Mouse (Mus musculus) c-Kit-positive CD71-positive TER-119-positive erythroid progenitor cells, embryonic 14.5 days (primary cell): ENCODE results near the gene Gm37240.

ENCODE experiments used
- DNase-seq: peaks from one replicate; pipeline ENCODE4 v3.0.0-alpha.2; 2013; ENCODE audit warnings: low spot score

The Gm37240 gene

DNA sequence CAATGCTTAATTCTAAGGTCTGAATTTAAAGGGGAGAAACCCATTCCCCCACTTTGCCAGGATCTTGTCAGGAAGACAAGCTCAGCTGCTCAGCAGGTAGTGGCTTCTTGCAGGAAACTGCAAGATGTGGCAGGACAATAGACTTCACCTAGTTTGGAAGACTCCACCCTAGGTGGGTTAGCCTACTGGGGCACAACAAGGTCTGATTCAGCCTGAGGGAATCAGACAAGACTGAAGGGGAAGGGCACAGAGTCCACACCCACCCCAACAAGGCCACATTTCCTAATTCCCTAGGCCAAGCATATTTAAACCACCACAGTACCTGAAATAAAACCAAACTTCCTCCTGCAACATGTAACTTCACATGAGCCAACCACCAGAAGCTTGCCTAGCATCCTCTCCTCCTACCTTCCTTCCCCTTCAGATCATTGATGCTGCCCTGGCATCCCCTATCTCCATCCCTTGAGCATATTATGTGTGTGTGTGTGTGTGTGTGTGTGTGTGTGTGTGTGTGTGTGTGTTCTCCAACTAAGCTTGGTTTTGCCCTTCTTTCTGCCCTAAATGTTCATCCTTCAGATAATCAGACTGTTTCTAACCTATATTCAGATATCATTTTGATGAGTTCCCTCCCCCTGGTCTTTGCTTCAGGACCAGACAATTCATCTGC lies 489.4 kb downstream of the Gm37240 start:
- no peak for DNase-seq

DNA sequence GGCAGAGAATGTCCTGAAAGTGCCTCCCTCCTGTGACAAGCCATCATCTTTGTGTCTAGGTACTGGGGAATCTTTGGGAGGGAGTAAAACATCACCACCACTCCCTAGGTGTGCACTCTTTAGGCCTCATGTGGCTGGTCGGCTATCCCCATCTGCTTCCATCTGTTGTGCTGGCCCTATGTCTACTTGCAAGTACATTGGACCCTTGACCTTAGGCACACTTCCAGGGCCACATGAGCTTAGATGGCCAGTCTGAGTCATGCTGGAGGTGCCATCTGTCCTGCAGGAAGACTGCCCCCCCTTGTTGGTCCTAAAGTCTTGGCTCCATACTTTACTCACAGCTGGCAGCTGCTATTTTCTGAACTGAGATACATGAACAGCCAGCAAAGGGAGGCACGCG lies 493.9 kb downstream of the Gm37240 start:
- DNase-seq = no peak

DNA sequence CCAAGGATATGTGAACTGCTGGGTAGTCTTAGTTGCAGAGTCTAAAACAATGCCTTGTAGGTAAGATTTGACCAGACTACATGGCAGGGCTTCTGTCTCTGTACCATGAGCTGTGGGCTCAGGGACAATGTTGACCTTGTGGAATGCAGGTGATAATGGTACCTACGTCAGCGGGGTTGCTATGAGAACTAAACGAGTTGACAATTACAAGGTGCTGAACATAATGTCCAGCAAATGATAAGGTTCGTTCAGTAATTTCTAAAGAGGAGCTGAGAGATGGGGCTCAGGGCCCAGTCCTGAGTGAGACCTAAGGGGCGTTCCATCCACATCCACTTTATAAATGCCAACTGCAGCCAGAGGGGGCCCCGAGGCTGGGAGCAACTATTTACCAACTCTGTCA lies 495.6 kb downstream of the Gm37240 start:
- DNase-seq = no peak

DNA sequence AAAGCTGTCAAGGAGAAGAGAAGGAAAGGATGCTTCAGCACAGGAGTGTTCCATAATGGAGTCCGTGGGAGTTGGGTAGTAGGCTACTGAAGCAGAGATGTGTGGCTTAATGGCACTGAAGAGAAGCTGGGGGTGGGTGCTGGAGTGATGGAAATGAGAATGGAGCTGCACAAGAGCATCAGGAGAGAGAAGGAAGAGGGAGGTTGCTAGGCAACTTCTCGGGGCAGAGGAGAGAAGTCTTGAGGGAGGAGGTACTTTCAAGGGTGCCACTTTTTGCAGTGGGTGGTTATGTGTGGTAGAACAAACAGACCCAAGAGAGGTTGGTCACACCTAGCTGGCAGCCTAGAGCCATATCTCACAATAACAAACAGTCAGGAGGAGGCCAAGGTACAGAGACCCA lies 496.2 kb downstream of the Gm37240 start:
- no peak for DNase-seq

DNA sequence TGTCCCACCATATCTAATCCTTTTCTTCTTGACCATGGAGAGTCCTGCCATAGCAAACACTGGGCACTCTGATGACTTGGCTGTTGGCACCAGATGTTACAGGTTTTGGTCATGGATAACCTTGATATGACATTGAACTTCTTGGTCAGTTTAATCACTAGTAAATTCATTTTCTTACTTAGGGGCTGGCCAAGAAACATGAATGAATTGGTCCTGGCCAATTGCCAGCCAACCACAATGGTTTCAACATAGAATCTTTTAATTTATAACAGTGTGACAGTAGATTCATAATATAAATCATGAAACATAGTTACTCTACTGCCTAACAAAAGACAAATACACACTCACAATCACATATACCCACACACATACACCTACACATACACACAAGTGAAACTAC lies 501.9 kb downstream of the Gm37240 start:
- no peak for DNase-seq

DNA sequence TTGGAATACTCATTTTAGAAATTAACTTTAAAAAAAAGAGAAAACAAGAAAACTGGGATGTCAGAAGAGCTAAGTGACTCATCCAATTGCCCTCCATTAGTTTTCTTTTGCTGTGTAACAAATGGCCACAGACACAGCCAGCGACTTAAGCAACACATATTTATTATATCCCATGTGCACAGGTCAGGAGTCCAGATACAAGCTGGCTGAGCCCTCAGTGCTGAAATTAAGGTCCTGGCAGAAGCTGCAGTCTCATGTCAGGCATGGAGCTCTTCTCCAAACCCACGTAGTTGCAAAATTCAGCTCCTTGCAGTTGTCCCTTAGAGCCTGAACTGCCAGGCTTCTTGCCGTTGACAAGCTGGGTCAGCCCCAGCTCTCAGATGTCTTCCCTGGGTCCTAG lies 504.0 kb downstream of the Gm37240 start:
- DNase-seq = no peak

DNA sequence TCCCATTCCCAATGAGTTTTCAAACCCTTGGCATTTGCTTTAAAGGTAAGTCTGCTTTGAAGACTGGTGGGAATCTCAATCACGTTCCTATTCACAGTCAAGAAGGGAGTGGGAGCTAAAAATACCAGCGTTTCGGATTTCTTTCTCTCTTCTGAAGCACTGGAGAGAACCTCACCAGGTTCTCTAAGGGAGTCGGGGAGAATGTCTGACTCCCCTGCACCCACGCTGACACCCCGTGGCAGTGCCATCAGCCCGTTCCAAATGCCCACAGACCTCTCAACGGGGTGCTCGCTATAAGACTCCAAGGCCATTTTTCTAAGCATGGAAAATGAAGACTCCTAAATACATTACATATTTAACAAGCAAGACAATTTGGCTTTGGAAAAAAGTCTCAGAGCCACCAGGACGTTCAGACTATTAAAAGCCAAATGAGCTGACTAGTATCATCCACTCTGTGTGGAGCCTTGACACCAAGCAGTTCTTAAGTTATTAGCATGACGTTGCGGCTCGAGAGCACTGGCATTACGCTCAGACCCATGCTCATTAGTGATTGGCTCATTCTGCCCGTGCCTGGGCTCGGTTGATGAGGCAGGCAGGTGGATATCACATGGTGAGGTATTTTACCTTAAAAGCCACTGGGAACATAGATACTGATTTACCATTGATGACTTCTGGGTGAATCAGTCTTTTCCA lies 508.5 kb downstream of the Gm37240 start:
- no peak for DNase-seq

DNA sequence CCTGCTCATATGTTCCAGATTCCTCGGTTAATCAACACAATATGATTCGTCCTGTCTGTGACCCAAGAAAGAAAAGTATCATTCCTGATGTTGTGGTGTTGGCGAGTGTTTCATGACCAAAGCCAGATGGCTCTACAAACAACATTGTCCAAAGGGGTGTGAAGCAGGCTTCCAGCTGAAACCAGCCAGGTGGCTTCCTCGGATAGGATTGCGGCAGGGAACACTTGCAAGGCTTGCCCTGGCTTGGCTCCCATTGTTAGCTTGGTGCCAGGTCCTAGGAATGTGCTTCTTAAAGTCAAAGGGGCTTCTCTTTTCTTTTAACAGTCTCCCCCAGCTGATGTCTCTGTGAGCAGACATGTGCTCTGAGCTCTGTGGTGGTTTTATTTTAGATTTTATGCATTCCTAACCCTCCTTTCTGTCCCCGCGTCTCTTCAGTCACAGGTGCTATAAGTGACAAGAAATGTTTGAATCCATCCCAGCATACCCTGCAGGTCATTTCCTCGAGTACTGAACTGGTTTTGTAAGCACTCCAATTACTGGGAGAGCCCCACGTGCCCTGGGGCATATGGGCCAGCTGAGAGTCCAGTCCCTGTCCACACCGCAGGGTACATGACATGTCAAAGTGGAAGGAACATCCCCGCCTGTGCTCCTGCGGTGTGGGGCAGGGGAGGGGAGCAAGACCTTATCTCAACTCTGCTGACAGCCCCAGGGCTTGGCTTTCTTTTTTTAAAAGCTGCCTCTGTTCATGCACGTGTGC lies 509.2 kb downstream of the Gm37240 start:
- DNase-seq = no peak

DNA sequence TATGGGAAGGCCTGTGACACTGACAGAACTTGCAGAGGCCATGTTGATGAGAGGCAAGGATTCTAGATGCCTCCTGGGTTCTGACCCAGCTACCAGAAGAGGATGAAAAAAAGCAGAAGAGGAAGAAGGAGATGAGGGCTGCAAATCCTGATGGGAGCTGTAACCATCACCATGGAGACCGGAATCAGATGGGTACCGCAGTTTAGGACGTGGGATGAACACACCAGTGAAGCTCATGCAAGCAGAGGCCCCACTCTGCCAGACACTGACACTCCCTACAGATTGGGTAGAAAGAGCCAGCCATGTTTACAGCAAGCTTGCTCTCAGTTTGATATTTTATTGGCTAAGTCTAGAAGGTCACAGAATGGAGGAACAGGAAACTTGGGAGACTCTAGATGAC lies 509.8 kb downstream of the Gm37240 start:
- no peak for DNase-seq

DNA sequence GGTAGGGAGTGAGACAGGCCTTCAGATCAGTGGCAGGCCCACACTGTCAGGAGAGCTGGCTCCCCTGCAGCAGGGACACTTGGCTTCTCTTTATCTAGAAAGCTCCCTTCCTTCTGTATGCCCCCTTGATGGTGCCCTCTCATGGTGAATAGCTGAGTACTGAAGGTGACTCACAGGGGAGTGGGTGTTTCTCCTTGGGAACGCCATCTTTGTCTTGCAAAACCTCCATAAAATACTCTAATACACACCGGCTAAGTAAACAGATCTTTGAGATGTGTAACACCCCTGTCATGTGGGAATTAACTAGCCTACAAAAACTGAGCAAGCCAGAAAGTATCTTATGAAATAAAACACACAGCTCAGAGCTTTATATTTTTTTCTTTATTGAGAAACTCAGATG lies 510.8 kb downstream of the Gm37240 start:
- DNase-seq = no peak

DNA sequence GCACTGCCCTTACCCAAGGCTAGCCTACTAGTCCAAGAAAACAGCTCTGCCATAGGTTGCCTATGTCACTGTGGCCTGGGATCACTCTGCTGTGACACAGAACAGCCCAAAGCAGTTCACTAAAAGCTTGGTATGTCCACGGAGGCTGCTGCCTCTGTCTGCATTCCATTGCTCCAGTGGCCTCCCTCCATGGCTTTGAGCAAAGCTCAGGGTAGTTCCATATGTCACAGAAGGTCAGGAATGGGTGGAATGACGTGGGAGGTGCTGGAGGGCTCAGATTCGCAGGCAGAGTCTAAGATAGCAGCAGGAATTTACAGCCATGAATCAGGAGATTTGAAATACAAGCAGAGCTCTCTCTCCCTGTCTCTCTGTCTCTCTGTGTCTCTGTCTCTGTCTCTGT lies 514.3 kb downstream of the Gm37240 start:
- DNase-seq = no peak

DNA sequence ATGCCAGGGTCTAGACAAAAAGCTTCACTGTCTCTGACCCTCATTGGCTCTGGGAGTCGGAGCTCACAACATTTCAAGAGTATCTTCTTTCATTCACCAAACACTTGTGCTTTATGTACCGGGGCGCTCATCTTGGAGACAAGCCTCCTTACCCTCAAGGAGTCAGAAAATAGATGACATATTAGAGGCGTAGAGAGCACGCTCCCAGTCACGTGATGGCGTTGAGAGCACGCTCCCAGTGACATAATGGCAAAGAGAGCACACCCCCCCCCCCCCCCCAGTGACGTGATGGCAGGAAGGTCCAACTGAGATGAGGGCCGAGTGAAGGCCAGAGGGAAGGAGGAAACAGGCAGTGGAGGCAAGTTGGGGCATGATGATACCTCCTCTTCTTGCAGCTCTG lies 517.5 kb downstream of the Gm37240 start:
- DNase-seq = no peak

DNA sequence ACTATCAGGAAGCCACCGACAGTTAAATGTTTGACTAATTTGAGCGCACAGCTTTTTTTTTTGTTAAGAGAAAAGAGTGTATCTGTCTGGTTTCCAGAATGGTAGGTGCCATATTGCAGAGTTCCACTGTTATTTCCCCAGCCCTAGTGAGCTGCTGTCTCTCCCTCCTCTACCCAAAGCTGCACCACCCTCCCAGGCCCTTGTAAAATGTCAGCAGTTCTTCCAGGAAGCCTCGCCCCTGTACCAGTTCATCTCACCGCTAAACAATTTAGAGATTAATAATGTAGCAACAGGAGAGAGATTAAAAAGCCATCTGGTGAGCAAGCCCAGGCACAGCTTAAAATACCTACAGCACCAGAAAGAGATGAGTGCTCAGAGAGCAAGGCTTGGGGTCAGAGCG lies 518.2 kb downstream of the Gm37240 start:
- DNase-seq = no peak

DNA sequence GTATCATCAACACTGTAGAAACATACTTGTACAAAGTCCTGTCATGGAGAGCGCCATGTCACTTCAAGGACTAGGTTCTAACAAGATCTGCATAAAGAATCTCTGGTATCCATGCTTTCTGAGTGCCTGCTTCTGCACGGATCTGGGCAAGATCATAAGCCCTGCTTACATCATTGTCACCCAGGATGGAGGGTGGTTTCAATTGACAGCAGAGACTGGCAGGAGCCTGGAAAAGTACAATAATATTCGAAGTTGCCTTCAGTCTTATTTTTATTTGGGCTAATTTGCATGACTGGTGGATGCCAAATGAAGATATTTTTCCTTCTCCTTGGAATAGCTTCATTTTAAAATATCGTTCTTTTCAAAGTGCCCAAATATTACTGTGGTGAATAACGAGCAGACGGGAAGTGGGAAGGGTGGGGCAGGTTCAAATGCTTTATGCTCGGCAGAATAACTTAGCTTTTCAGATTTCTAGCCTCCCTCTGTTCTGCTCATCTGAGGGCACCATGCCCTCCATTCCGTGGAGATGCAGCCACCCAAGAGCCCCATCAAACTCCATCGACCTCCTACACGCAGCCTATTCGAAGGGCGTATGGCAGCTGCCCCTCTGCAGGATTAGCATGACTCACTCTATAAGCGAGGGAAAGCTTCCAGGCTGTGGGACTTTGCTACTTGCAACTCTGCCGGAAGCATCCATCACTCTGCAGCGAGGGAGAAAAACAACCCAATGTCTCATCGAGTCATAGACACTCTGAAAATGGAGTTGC lies 518.8 kb downstream of the Gm37240 start:
- no peak for DNase-seq

DNA sequence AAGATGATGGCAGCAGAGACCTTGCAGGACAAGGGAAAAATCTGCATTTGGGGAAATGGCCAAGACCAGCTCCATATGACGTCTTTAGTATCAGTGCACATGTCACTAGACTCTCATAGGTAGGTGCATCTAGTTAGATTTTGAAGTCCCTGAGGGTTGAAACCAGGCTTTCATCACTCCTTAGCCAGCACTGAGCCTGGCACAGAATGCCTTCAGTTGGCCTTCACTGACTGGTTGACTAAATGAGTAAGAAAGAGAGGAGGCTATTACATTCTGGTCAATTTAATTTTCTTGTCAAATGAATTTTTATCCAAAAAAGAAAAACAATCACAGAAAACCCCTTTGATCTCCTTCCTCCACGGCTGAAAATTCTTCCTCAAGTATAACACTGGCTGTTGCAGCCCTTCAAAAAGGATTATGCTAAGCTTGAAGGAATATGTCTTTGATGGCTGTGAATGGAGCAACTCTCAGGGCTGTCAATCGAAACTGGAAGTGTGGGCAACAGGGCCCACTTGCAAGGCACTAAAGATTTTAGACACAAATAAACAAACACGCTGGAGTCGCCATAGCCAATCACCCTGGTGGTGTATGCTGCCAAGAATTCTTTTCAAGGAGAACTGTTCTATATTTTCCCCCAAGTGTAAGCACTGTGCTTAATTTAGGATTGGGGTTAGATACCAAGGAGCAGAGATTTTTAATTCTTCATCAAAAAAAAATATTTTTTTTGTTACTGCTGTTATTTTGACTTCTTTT lies 522.6 kb downstream of the Gm37240 start:
- no peak for DNase-seq

DNA sequence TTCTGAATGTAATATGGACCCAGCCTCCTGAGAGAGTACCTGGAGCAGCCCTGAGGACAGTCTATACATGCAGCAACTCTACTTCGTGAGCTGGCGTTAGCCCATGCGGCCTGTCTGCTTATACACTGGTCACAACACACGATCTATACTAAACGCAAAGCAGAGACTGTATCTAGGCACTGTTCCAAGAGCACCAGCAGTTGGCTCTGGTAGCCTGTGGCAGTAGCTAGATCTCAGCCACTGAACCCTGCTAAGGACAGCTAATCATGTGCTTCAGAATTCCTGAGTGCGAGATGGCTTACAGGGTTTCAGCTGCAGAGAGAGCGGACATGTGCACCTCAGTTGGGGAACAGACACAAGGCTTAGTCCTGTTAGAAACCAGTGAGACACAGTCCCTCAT lies 524.4 kb downstream of the Gm37240 start:
- DNase-seq = no peak

DNA sequence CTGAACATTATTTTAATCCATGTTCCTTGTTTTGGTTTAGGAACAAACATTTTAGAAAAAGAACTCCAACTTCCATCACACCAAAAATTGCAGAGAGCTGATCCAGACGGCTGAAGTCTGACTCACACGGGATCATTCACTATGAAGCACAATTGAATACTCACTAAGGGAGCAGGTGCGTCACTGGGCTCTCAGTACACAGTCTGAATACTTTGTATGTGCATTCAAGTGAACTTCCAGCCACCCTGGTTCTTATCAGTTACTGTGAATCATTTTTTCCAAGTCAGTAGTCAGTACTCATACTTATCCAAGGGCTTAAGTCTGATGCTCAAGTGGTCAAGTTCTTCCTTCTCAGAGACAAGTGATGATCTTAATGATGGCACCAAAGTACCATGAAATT lies 530.9 kb downstream of the Gm37240 start:
- no peak for DNase-seq

DNA sequence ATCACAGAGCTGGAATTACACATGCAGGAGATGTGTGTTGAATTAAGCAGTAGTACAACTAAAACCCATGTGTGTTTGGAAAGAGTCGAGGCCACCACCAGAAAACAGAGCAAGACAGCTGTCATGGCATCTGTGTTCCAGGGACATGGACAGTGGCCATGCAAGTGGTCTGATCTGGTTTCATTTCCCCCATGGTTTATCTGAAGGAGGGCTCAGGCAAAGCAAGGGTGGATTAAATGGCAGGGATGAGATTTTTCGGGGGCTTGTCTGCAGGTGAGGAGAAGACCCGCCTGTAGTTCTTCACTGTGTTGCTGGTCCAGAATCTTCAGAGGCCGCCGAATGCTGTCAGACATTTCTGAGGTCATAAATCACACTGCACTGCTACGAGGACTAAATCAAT lies 539.3 kb downstream of the Gm37240 start:
- DNase-seq = no peak

DNA sequence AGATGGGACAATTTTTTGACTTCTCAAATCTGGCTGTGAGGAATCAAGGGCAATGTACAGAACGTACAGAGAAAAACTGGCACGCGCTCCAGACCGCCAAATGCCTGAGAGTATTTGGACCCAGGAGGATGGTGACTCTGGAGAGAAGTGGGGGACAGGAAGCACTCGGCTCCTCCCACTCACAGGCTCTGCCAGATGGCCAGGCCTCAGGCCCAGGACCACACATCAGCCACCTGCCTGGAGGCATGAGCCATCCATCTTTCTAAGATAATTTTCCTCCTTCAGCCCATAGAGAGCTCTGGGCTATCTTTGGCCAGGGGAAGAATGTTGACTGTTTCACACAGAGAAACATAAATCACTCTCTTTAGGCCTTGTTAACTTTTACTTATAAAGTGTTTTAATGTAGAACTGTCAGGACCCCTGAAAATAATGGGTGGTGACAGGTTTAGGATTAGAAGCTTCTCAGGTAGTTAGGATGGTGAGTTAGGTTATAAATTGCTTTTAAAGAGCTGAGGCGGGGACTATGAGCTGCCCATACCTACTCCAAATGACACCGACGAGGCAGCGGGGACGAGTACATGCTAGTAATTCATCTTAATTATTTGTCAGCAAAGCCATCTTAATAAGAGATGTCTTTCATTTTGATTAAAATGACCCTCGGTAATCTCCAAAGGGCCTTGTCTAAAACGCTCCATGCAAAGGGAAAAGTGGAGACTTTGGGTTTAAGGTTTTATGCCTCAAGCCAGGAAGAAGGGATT lies 546.0 kb downstream of the Gm37240 start:
- DNase-seq = no peak

DNA sequence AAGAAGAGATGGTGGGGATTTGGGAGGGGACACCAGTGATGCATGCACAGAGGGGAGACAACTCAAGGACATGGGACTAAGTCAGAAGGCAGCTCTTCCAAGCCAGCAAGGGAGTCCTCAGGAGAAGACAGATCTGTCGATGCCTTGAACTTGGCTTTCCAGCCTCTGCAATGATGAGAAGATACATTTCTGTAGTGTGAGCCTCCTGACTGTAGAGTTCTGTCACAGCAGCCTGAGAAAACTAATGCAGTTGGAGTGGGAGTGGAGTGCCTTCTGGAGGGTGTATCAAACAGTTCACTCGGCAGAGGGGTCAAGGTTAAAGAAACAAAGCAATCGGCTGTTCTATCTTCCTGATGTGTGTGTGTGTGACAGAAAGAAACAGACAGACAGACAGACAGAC lies 546.8 kb downstream of the Gm37240 start:
- DNase-seq = no peak

DNA sequence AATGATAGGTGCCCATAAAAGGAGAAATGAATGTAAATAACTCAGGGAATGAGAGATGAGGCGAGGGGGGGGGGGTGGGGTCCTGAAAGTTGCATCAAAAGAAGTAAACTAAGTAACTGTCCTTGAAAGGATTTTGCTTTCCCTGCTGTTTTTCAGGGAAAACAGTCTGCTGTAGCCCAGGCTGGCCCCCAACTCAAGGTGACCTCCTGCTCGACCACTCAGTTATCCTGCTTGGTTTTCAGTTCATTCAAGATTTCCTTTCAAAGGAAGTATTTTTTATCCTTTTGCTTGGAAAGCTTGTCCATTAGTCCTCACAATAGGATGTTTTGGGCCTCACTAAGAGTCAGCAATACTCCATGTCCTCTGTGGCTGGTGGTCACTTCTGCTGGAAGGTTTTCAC lies 547.4 kb downstream of the Gm37240 start:
- DNase-seq = no peak
